Mouse (Mus musculus): Measurements from ENCODE around the gene Poc1a. TPM values are rescaled to one million over a fixed set of nuclear protein-coding genes. Genes with fewer than 3 reads are reported as not detected.

Poc1a gene
- total and polyA plus RNA-seq, 2 experiments from 2014 or later, result 9.8 to 10.8 TPM

- no peaks in the 10 kb centered on the region for H3K9me3 ChIP-seq (ENCODE audit: low read length)
- no peak for TF ChIP-seq CTCF (IDR thresholded peaks at IDR 0.05; ENCODE audit: low read depth)
- 79% methylated on average over 10 of the region's 10 CpGs for WGBS
These were observed 30.8 kb downstream of the Poc1a start for GRCm38 (mm10) chr9:106311625-106312191.

DNA sequence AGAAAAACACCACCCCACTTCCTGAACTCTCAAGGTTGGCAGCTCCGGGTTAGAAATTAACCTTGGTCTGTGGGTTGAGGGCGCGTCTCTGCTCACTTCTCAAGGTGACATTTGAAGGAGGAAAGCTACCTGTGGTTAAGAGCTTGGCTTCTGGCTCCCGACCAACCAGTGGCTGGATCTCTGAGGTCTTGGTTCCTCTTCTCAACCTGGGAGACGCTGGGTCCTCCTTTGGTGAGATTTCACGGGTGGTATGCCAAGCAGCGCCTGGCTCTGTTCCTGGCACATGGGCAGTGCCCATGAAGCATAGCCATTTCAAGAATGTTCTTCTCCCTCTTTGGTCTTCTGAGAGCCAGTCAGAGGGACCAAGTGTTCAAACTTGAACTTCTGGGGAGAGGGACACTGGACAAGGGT, 32.1 kb downstream of the Poc1a start:
- 90% methylated on average over 7 of the region's 7 CpGs for WGBS
- Histone ChIP-seq H3K9me3 (ENCODE audit: low read length) (no peaks in the 10 kb centered on the region), H3K9ac (replicated peaks; ENCODE audit: low read length) (no peak overlapping the region), H3K27me3 (ENCODE audit: insufficient read depth, low read length) (no peaks in the 10 kb centered on the region), H3K4me2 (ENCODE audit: low read depth, low read length) (no peak overlapping the region), H3K36me3 (ENCODE audit: insufficient read depth, low read length) (no peaks in the 10 kb centered on the region), H3K27ac (no peak overlapping the region), H3K4me1 (ENCODE audit: insufficient read depth, low read length) (no peaks in the 10 kb centered on the region), H3K4me3 (ENCODE audit: low read length) (no peak overlapping the region)
- ATAC-seq (no peak), DNase-seq (ENCODE audit: low spot score) (no peak)
- no peak for TF ChIP-seq CTCF (IDR thresholded peaks at IDR 0.05; ENCODE audit: low read depth)

More at GRCm38 (mm10) chr9:106311625-106312191, 30.8 kb downstream of the Poc1a start:
- H3K27ac ChIP-seq, result no peak overlapping the region
- no peak for ATAC-seq
- no peaks in the 10 kb centered on the region for H3K4me1 ChIP-seq (ENCODE audit: insufficient read depth, low read length)
- no peak overlapping the region for H3K9ac ChIP-seq (replicated peaks; ENCODE audit: low read length)
- no peak for DNase-seq (ENCODE audit: low spot score)
- no peaks in the 10 kb centered on the region for H3K27me3 ChIP-seq (ENCODE audit: insufficient read depth, low read length)
- no peak overlapping the region for H3K4me3 ChIP-seq (ENCODE audit: low read length)
- H3K36me3 ChIP-seq (ENCODE audit: insufficient read depth, low read length), result no peaks in the 10 kb centered on the region
- no peak overlapping the region for H3K4me2 ChIP-seq (ENCODE audit: low read depth, low read length)

DNA sequence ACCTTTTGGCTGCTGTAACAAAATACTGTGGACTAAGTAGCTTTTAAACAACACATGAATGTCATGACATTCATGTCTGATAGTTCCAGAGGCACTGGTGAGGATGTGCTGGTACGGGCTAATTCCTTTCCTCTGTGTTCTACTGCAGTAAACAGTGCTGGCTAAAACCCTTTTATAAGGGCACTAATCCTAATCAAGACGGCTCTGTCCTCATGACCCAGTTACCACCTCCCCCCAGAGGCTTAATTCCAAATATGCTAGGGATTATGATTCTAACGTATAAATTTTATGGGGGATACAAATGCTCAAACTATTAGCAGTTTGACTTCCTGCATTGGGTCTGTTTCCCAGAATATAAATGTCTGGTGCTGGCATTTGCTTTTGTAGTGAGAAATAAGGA, 33.3 kb downstream of the Poc1a start:
- Histone ChIP-seq H3K27ac (no peak overlapping the region), H3K4me2 (ENCODE audit: low read depth, low read length) (no peak overlapping the region), H3K4me1 (ENCODE audit: insufficient read depth, low read length) (no peaks in the 10 kb centered on the region), H3K9ac (replicated peaks; ENCODE audit: low read length) (no peak overlapping the region), H3K36me3 (ENCODE audit: insufficient read depth, low read length) (no peaks in the 10 kb centered on the region), H3K27me3 (ENCODE audit: insufficient read depth, low read length) (no peaks in the 10 kb centered on the region), H3K9me3 (ENCODE audit: low read length) (no peaks in the 10 kb centered on the region), H3K4me3 (ENCODE audit: low read length) (no peak overlapping the region)
- no peak for DNase-seq (ENCODE audit: low spot score)
- no peak for TF ChIP-seq CTCF (IDR thresholded peaks at IDR 0.05; ENCODE audit: low read depth)
- 64% methylated on average over 3 of the region's 3 CpGs for WGBS
- no peak for ATAC-seq

GRCm38 (mm10) chr9:106318074-106318473, 37.2 kb downstream of the Poc1a start:
- Histone ChIP-seq H3K27ac (no peak overlapping the region), H3K4me1 (ENCODE audit: insufficient read depth, low read length) (peaks cover 6% of the 10 kb centered on the region; the same call in 1 of the 2 replicates), H3K36me3 (ENCODE audit: insufficient read depth, low read length) (no peaks in the 10 kb centered on the region), H3K4me3 (ENCODE audit: low read length) (no peak overlapping the region), H3K27me3 (ENCODE audit: insufficient read depth, low read length) (no peaks in the 10 kb centered on the region), H3K9me3 (ENCODE audit: low read length) (no peaks in the 10 kb centered on the region), H3K9ac (replicated peaks; ENCODE audit: low read length) (no peak overlapping the region), H3K4me2 (ENCODE audit: low read depth, low read length) (no peak overlapping the region)
- no peak for DNase-seq (ENCODE audit: low spot score)
- WGBS, result 76% methylated on average over 2 of the region's 2 CpGs
- TF ChIP-seq CTCF (IDR thresholded peaks at IDR 0.05; ENCODE audit: low read depth), result no peak
- no peak for ATAC-seq

- Histone ChIP-seq H3K36me3 (ENCODE audit: insufficient read depth, low read length) (no peaks in the 10 kb centered on the region), H3K9me3 (ENCODE audit: low read length) (no peaks in the 10 kb centered on the region), H3K4me2 (ENCODE audit: low read depth, low read length) (no peak overlapping the region), H3K9ac (replicated peaks; ENCODE audit: low read length) (no peak overlapping the region), H3K4me1 (ENCODE audit: insufficient read depth, low read length) (peaks cover 6% of the 10 kb centered on the region; the same call in 1 of the 2 replicates), H3K4me3 (ENCODE audit: low read length) (no peak overlapping the region), H3K27ac (no peak overlapping the region; the same call in 1 of the 2 replicates), H3K27me3 (ENCODE audit: insufficient read depth, low read length) (no peaks in the 10 kb centered on the region)
- ATAC-seq (no peak), DNase-seq (ENCODE audit: low spot score) (no peak)
- no peak for TF ChIP-seq CTCF (IDR thresholded peaks at IDR 0.05; ENCODE audit: low read depth)
- WGBS, result 21% methylated on average over 2 of the region's 2 CpGs
These were observed 38.2 kb downstream of the Poc1a start for GRCm38 (mm10) chr9:106319095-106319494.

DNA sequence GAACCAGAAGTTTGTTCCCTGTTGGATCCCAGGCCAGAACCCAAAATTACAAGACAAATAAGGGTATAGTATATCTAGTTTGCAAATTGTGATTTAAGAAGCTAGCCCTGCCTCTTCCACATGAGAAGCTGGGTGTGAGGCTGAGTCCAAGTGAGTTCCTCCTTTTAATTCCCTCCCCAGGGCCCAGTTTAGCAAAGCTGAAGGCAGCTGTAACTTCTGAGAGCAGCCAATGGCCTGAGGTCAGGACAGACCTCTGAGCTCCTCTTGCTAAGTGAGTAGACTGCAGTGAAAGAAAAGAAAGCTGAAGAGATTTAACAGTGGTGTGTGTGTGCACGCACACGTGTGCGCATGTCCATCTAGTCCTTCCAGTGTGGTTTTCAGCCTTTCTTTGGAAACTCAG, 41.6 kb downstream of the Poc1a start:
- DNase-seq (ENCODE audit: low spot score) (no peak), ATAC-seq (no peak)
- H3K27me3 ChIP-seq (ENCODE audit: insufficient read depth, low read length), result no peaks in the 10 kb centered on the region
- no peak overlapping the region for H3K9ac ChIP-seq (replicated peaks; ENCODE audit: low read length)
- no peaks in the 10 kb centered on the region for H3K9me3 ChIP-seq (ENCODE audit: low read length)
- no peak for TF ChIP-seq CTCF (IDR thresholded peaks at IDR 0.05; ENCODE audit: low read depth)
- H3K27ac ChIP-seq, result no peak overlapping the region
- H3K4me1 ChIP-seq (ENCODE audit: insufficient read depth, low read length), result peaks cover 6% of the 10 kb centered on the region; the same call in 1 of the 2 replicates
- 74% methylated on average over 3 of the region's 3 CpGs for WGBS
- H3K4me2 ChIP-seq (ENCODE audit: low read depth, low read length), result no peak overlapping the region
- H3K36me3 ChIP-seq (ENCODE audit: insufficient read depth, low read length), result no peaks in the 10 kb centered on the region
- H3K4me3 ChIP-seq (ENCODE audit: low read length), result no peak overlapping the region

GRCm38 (mm10) chr9:106326241-106326640, 45.4 kb downstream of the Poc1a start:
- H3K27ac ChIP-seq, result no peak overlapping the region
- ATAC-seq (no peak), DNase-seq (ENCODE audit: low spot score) (no peak)
- no peak overlapping the region for H3K9ac ChIP-seq (replicated peaks; ENCODE audit: low read length)
- WGBS, result 85% methylated on average over 8 of the region's 8 CpGs
- H3K4me3 ChIP-seq (ENCODE audit: low read length), result no peak overlapping the region
- H3K27me3 ChIP-seq (ENCODE audit: insufficient read depth, low read length), result no peaks in the 10 kb centered on the region
- no peaks in the 10 kb centered on the region for H3K9me3 ChIP-seq (ENCODE audit: low read length)
- H3K4me1 ChIP-seq (ENCODE audit: insufficient read depth, low read length), result peaks cover 8% of the 10 kb centered on the region; the same call in 1 of the 2 replicates
- H3K36me3 ChIP-seq (ENCODE audit: insufficient read depth, low read length), result no peaks in the 10 kb centered on the region
- no peak overlapping the region for H3K4me2 ChIP-seq (ENCODE audit: low read depth, low read length)
- TF ChIP-seq CTCF (IDR thresholded peaks at IDR 0.05; ENCODE audit: low read depth), result no peak
